Mouse (Mus musculus): ENCODE results near the gene Tspyl1.
"Not testable (repeated sequence)": the region's sequence is repeated elsewhere in the genome, so short reads cannot be mapped to it uniquely, and the experiment has no call there.

Tspyl1 gene

GRCm38 (mm10) chr10:34281962-34282388 is at the start of gene Tspyl1:
Tspyl1 (plus strand) TSS chr10:34282190.
- peak; percentile 98 for DNase-seq

- DNase-seq: no peak
Measured at GRCm38 (mm10) chr10:34233418-34233817, 48.6 kb upstream of the Tspyl1 start.

- no peak for DNase-seq
Measured at GRCm38 (mm10) chr10:34233931-34234745, 47.9 kb upstream of the Tspyl1 start.

- DNase-seq: no peak
Measured at GRCm38 (mm10) chr10:34235384-34235783, 46.6 kb upstream of the Tspyl1 start.

GRCm38 (mm10) chr10:34236569-34236968 is 45.4 kb upstream of the Tspyl1 start:
- DNase-seq: no peak

- DNase-seq: no peak
Measured at GRCm38 (mm10) chr10:34238536-34238935, 43.5 kb upstream of the Tspyl1 start.

- no peak for DNase-seq
Measured at GRCm38 (mm10) chr10:34244745-34245144, 37.2 kb upstream of the Tspyl1 start.

DNA sequence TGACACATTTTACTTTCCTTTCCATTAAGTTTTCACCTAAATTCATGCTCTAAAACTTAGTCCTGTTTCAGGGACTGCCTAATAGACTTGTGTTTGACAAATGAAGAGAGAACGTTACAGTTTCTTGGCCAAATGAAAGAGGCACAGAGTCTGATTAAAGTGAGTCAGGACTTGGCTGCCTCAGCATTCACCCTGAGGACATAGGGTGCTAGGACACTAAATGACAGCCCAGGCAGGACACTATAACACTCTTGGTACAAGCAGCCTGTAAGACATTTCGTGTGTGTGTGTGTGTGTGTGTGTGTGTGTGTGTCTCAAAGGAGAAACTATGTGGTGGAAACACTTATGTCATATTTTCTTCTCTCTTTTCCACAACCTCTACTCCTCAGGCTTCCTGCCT is 35.9 kb upstream of the Tspyl1 start:
- DNase-seq: no peak

DNA sequence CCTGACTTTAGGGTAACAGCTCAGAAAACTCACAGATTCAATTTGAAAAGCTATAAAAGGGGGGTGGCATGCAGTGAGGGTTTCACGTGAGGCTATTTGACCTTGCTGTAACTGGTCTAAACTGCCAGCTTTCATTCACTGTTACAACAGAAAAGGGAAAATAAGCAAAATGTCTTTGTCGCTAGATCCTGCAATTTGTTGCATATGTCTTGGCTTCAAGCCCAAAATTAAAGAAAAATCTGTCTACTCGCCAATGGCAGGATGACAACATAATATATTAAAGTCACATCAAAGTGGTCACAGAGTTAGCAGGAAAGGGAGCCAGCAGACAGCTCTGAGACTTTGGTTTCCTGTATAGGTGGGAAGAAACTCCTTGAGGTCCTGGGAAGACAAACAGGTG is 34.2 kb upstream of the Tspyl1 start:
- DNase-seq: no peak

GRCm38 (mm10) chr10:34249594-34249993 is 32.4 kb upstream of the Tspyl1 start:
- no peak for DNase-seq

GRCm38 (mm10) chr10:34252833-34253232 is 29.2 kb upstream of the Tspyl1 start:
- DNase-seq: not testable (repeated sequence)

DNA sequence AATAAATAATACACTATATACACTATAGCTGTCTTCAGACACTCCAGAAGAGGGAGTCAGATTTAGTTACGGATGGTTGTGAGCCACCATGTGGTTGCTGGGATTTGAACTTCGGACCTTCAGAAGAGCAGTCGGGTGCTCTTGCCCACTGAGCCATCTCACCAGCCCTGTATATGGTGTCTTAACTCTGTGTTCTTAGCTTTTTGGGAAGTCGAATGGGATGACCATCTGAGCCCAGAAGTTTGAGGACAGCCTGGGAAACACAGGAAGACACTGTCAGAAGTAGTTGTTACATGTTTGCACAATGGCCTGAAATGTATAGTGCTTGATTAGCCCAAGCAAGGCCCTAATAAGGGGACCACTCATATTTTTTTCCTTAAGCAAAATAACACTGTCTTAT is 16.9 kb upstream of the Tspyl1 start:
- no peak for DNase-seq

DNA sequence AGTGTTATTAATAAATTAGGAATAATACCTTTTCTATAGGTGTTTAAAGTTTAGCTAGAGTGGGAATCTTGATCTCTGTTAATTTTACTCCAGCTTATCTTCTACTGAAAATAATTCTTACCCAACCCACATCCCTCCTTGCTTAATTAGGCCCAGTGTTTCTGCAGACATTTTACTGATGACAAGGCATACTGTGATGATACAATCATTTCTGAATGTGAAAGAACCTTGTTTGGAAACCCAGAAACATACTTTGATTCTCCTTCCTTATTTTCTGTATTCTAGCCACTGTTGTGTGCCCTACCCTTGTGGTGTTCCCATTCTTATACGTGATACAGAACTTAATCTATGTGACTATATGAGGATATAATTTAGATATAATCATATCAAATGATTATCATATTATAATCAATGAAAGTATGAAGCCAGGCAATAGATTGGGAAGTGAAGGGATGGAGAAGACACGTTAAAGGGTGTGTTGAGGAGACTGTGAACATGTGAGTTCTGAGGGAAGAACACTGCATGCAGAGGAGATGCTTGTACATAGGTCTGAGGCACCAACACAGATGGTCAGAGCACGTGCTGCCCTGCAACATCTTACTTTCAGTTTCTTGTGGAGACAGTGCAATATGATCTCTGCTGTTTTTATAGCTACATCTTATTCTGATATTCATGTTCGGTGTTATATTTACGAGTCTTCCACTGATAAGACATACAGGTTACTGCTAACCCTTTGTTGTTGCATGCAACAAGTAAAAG is 14.5 kb upstream of the Tspyl1 start:
- DNase-seq: no peak

DNA sequence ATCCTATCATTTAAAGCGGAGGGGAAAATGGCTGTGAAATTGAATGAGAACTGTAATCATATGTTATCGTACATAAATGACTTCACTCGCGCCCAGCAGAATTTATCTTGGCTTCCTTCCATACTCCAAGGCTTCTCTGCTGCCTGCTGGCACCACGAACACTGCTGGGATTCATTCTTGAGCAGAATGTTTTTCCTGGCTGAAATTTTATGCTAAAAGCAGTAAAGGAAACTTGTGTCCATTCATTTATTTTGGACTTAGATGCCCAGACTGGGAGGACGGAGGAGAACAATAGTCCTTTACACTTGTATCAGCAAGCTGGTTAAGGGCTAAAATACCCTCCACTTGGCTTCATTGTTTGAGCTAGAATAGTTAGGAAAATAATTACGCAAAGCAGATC is 10.3 kb upstream of the Tspyl1 start:
- no peak for DNase-seq

DNA sequence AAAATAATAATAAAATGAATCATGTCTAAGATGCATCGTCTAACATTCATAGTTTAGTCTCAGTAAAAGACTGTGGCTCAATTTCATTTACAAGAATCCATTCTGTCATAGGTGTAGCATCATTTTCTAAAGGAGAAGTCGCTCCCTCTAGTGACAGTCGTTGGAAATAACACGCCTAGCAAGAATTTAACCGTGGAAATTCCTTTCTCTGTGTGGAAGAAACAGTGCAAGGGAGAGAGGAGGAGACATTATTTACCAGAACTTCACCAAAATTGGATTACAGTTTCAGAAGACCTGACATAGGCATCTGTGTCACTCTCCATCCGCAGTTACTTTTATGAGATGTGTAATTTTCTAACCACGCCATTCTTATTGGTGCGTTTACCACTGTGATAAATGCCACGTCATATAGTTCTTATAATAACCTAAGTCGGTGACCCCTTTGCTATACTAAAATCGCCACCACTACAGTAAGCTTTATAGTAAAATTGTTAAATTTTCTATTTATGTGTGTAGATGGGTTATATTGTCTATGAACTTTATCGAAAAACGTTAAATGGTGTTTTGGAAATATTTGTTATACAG is 1.3 kb upstream of the Tspyl1 start:
- DNase-seq: peak in 1 of 2 experiments; percentile 69

DNA sequence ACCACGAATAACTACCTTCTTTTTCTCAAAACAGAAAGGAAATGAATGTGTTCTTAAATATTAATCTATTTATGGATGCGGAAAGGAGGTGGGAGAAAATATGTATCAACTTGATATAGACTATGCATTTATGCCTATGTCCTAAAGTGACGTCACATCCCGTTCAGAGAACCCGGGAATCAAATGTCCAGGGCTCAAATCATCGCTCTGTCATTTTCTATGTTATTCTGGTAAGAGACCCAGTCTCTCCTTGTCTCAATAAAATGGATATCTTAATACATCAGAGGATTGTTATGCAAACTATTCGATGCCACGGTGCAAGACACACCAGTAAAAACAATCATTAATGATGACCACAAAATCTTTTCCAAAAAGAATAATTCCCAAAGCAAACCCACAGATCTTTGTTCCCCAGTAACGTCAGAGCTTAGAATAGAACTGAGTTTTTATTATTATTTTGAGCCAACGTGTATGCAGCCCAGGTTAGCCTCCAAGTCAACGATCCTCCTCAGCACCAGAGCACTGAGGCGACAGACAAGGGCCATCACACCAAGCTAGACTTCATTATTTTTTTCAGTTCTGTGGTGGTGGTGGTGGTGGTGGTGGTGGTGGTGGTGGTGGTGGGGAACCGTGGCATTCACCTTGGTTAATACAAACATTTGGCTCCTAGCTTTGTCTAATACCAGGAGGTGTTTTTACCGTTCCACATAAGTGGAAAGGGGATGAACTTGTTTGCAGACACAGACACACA is 604 bp upstream of the Tspyl1 start:
- peak in 1 of 2 experiments; percentile 32 for DNase-seq

- peak; percentile 61 to 63 for DNase-seq
Measured at GRCm38 (mm10) chr10:34282420-34283238, 639 bp downstream of the Tspyl1 start.

DNA sequence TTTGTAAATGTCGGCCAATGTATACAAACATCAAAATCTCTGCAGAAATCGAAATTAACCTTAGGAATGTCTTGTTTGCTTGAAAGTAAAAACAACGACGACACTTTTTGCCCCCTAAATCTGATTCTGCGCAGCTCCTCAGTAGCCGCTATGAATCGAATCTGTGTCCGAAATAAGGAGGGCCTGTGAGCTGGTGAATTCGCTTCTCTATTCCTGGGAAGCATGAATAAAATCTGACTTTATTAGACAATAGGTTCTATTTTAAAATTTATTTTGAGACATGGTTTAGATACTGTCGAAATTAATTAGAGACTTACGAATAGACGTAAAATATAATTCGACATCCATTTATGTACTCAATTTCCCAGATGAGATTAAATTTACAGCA is 14.9 kb downstream of the Tspyl1 start:
- DNase-seq: peak in 1 of 2 experiments; percentile 24

GRCm38 (mm10) chr10:34297299-34297979 is 15.4 kb downstream of the Tspyl1 start, which contains the start of gene Tspyl4:
Tspyl4 (plus strand) TSS chr10:34297442.
- peak; percentile 92 to 93 for DNase-seq

- DNase-seq: peak; percentile 24 to 28
Measured at GRCm38 (mm10) chr10:34297980-34298753, 16.2 kb downstream of the Tspyl1 start.
